Mouse (Mus musculus) urinary bladder, postnatal 4 days (tissue): Measurements from ENCODE around the gene Larp4b.

Experiments used
- DNase-seq, 2 experiments: peaks; one replicate each; pipeline ENCODE4 v3.0.0; 2021 to 2022; ENCODE audit warnings: low spot score in 2 of 2

The Larp4b gene

GRCm38 (mm10) chr13:9178718-9179117, 85.0 kb downstream of the Larp4b start:
- no peak for DNase-seq

DNA sequence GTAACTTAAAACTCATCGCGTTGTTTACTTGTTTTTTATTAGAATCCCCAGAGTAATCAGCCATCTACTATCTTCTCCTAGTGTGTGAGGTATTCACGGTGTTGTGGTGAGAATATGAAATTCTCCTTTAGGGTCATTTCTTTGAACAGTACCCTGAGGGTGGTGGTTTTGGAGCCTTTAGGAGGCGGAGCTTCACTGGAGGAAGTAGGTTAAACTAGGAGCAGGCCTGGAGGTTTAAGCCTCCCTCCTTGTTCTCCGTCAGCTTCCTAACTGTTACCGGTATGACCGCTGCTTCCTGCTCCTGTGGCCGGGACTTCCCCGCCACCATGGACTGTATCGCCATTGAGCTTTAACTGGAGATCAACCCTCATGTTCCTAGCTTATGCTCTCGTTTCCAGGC, 86.5 kb downstream of the Larp4b start:
- no peak for DNase-seq

GRCm38 (mm10) chr13:9181106-9181505, 87.4 kb downstream of the Larp4b start:
- DNase-seq: no peak

DNA sequence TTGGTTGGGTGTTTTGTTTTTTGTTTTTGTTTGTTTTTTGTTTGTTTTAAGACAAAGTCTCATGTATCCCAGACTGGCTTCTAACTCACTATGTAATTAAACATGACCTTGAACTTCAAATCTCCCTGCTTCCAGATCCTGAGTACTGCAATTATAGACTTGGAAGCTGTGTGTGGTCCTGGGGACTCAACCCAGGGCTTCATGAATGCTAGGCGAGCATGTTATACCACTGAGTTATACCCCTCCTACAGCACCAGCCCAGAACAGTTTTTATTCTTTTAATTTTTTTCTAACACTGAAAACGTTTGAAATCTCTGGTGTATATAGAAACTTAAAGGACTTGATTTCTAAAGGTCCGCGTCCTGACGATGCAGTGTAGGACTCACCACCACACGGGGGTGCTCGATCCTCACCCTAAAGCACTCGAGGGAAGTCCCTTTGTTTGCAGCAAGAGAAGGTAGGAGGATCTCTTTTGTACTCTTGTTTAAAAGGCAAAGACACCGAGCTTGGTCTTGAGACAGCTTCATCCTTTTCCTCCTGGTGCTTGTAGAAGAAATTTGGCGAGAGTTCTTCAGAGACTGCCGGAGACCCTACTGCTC, 88.1 kb downstream of the Larp4b start:
- DNase-seq: peak; percentile 49 to 79

DNA sequence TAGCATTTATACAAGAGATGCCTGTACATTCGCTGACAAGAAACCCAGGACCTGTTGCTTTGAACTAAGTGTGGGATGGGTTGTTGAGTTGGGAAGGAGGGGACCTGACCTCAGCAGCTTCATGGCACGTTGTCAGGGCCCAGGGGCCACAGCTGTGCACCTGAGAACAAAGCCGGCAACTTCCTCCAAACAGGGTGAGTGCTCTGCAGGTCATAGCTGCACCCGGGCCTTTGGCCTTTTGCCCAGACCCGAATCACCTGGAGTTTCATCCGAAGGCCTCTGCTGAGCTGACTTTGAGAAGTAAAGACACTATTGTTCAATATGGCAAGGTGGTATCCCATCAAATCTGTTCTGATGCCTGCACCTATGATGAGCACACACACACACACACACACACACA, 90.6 kb downstream of the Larp4b start:
- DNase-seq: peak; percentile 14 to 52

- DNase-seq: peak; percentile 11 to 16
These were observed 91.0 kb downstream of the Larp4b start for GRCm38 (mm10) chr13:9184716-9185115.

DNA sequence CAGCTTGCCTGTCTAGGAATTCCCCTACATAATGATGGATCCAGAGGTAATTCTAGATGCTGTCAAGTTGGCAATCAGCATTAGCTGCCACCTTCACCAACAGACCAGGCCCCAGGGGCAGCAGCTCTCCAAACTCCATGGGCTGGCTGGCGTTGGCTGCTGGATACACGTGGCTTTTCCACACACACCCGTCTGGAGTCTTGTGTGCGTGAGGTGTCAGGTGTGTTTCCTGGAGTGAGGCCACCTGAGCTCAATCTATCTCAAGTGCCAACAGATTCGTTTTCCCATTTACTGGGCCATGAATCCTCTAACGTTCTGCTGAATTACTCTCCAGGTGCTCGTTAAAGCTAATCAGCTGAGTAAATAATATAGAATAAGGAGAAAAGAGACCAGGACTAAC, 93.5 kb downstream of the Larp4b start:
- peak; percentile 13 to 54 for DNase-seq

DNA sequence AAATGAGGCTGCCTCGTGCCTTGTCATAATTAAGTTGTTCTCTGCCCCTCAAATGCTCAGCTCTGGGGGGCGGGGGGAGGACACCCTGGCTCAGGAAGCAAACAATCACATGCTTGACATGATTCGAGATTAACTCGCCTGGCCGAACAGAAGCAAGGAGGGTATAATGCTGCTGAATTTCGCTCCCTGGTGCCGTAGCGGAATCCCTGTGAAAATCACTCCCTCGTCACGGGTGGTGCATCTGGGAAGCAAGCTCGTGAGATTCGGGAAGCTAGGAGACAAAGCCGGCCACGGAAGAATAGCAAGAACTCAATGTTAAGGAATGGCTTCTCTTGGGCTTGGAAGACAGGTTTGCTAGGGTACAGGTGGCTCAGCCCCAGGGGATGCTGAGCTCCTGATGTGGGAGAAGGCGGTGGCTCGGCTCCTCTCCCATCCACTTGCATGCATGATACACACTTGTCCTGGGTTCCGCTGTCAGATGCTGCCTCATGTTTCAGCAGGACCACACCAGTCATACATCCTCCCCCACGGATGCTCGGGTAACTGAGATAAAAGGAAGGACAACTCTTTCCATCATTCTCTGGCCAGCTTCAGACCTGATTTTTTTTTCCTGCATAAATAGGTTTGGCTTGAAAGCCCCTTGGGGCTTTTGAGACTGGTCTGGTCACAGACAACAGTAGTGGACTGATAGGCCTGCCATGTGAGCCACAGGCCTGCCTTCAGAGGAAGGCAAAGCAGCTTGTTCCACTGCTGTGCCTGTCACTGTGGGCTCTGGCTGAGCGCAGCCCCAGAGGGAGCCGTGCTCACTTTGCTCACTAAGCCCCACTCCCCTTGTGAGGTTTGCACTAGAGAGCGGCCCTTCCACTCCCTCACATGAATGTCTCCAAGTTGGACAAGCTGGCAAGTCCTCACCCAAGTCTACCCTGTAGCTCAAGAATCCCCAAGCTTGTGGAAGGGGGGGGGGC, 94.2 kb downstream of the Larp4b start:
- DNase-seq: peak; percentile 13 to 49

- DNase-seq: peak; percentile 15 to 55
These were observed 95.8 kb downstream of the Larp4b start for GRCm38 (mm10) chr13:9189481-9189880.

GRCm38 (mm10) chr13:9191172-9192140, 97.8 kb downstream of the Larp4b start:
- peak; percentile 18 to 56 for DNase-seq

- peak; percentile 15 to 53 for DNase-seq
These were observed 99.2 kb downstream of the Larp4b start for GRCm38 (mm10) chr13:9192797-9193330.

DNA sequence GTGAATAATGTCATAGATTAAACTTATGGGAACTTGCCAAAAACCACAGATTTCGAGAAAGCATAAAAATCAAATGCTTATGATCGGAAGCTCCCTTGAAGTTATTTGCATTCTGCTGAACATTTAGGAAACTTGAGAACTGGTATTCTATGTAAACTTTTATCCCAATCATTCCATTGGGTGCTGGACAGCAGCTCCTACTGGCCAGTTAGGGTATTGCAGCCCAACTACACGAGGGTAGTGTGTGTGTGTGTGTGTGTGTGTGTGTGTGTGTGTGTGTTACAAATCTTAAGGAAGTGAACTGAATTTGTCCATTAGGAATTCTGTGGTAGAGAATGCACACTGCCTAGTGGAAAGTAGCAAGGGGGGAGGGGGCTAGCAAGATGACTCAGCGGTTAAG, 101.0 kb downstream of the Larp4b start:
- peak in 1 of 2 experiments; percentile 56 for DNase-seq

- peak in 1 of 2 experiments; percentile 49 for DNase-seq
These were observed 101.9 kb downstream of the Larp4b start for GRCm38 (mm10) chr13:9195565-9195964.

- DNase-seq: peak in 1 of 2 experiments; percentile 56
These were observed 104.4 kb downstream of the Larp4b start for GRCm38 (mm10) chr13:9198106-9198505.

DNA sequence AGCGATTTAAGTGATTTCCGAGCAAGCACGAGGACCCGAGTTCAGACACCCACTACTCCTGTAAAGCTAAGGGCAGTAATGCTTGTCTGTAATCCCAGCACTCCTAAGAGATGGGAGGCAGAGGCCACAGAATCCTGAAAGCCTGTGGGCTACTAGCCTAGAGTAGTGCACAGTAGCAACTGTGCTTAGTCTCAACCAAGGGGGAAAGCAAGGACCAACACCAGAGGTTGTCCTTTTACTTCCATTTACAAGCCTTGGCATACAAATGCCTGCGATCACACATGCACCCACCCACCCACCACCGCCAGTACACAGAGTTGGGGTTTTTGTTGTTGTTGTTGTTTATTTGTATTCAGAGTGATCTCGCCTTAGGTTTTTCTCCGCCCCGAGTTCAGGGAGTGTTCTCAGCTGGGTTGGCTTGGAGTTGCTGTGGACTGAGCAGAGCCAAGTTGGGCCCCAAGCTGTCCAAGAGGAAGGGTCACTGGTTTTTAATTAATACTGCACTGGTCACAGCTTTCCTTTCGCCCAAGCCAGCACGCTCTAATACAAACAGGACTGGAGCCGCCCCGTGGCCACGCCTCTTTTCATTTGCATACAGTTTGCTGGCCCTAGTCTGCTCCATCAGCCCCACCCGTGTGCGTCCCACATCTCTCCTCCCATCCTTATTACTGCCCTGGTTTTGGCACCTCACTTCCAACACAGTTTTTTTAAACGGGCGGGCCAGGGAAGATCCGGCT, 105.2 kb downstream of the Larp4b start:
- peak in 1 of 2 experiments; percentile 58 for DNase-seq

GRCm38 (mm10) chr13:9199465-9199844, 105.8 kb downstream of the Larp4b start:
- DNase-seq: peak in 1 of 2 experiments; percentile 44

DNA sequence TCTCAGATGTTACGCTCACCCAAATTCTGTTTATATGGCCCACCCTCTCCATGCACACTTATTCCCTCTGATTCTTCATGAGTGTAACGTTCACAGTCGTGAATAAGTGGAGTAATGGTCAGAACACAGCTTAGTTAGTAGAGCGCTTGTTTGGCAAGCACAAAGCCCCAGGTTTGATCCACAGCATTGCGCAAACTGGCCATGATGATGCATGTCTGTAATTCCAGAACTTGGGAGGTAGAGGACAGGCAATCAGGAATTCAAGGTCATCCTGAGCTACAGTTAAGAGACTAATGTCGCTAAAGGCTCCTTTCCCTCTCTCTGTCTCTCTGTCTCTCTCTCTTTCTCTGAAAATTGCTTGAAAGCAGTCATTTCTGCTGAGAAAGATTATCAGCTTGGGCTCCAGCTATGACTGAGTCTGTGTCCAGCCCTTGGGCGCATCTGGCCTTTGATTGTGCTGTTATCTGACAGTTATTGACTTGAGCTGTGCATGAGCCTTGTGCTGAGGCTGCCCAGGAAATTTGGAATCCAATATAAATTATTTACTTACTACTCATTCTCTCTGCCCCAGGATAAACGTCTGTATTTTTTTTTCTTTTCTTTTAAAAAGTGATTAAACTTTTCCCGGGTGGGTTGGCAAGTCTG, 129.2 kb downstream of the Larp4b start:
- no peak for DNase-seq
